Mouse (Mus musculus) MEL (cell line): ENCODE measurements around the gene Ppp3r2.

Experiments used
- CHD1 ChIP-seq: IDR thresholded peaks from 2 replicates; pipeline ENCODE4 v1.6.1; 2012; ENCODE audit warnings: low read depth, mild to moderate bottlenecking, inconsistent platforms, low read length, improper control_type of control experiment
- CHD2 ChIP-seq: IDR thresholded peaks from 2 replicates; pipeline ENCODE4 v1.6.1; 2011; ENCODE audit warnings: low read length, improper control_type of control experiment
- CTCF ChIP-seq, 3 experiments: IDR thresholded peaks in 2 of 3; conservative IDR thresholded peaks in 1 of 3; 2 replicates each; pipeline ENCODE4 v1.5.1; 2011 to 2012; ENCODE audit warnings: low read length in 3 of 3, low read depth in 2 of 3, mild to moderate bottlenecking in 2 of 3, improper control_type of control experiment in 1 of 3, inconsistent platforms in 1 of 3, mixed read lengths in 1 of 3, moderate library complexity in 1 of 3; ENCODE audit not compliant: control insufficient read depth in 1 of 3, insufficient read depth in 1 of 3, poor library complexity in 1 of 3, severe bottlenecking in 1 of 3
- HCFC1 ChIP-seq: IDR thresholded peaks from 2 replicates; pipeline ENCODE4 v1.6.1; 2012; ENCODE audit warnings: low read depth, mild to moderate bottlenecking, inconsistent platforms, low read length, improper control_type of control experiment, moderate library complexity
- MAFK ChIP-seq: IDR thresholded peaks from 2 replicates; pipeline ENCODE4 v1.6.1; 2011; ENCODE audit warnings: low read depth, mild to moderate bottlenecking, low read length, improper control_type of control experiment, borderline replicate concordance
- MAX ChIP-seq: IDR thresholded peaks from 2 replicates; pipeline ENCODE4 v1.6.1; 2011; ENCODE audit warnings: low read length, improper control_type of control experiment
- MEF2A ChIP-seq: IDR thresholded peaks from 2 replicates; pipeline ENCODE4 v1.6.1; 2014; ENCODE audit warnings: low read depth, mild to moderate bottlenecking, inconsistent platforms, low read length, improper control_type of control experiment; ENCODE audit not compliant: poor library complexity, insufficient replicate concordance, severe bottlenecking; ENCODE audit errors: extremely low read depth
- NELFE ChIP-seq: IDR thresholded peaks from 2 replicates; pipeline ENCODE4 v1.6.1; 2011; ENCODE audit warnings: low read depth, low read length, improper control_type of control experiment
- NRF1 ChIP-seq: IDR thresholded peaks from 2 replicates; pipeline ENCODE4 v1.6.1; 2014; ENCODE audit warnings: low read depth, mild to moderate bottlenecking, inconsistent platforms, low read length, improper control_type of control experiment, moderate library complexity; ENCODE audit not compliant: poor library complexity, insufficient read depth, severe bottlenecking
- TAL1 ChIP-seq: IDR thresholded peaks from 2 replicates; pipeline ENCODE4 v1.6.1; 2012; ENCODE audit warnings: mild to moderate bottlenecking, inconsistent platforms, low read length, moderate library complexity, mixed read lengths
- ZC3H11A ChIP-seq: IDR thresholded peaks from 2 replicates; pipeline ENCODE4 v1.6.1; 2012; ENCODE audit warnings: low read depth, mild to moderate bottlenecking, inconsistent platforms, low read length, improper control_type of control experiment

DNA sequence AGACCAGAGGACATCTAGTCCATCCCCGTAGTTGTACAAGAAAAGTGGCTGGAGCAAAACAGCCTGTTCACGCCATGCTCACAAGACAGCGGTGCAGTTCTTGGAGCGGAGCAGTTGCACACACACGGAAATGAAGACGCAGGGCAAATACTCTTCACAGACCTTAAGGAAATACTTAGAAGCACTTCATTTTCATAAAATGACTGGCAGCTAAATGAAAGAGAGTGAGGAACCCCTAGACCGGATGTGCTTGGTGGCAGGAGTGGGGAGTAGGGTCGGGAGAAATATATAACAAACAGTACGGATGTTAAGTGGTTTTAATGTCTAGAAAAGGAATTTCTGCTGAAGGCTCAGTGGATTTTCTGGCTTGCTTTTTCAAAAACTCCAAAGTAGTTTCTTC lies 20.2 kb downstream of the Ppp3r2 start:
- TF ChIP-seq MAX (no peak), ZC3H11A (no peak), CHD2 (no peak), CTCF (IDR thresholded peaks at IDR 0.05 in 2 of 3, conservative IDR thresholded peaks at IDR 0.05 in 1 of 3; ENCODE audit: control insufficient read depth in 1 of 3, insufficient read depth in 1 of 3, low read depth in 2 of 3, low read length in 3 of 3, poor library complexity in 1 of 3, severe bottlenecking in 1 of 3) (no peak), MEF2A (no peak), MAFK (no peak), NELFE (no peak), CHD1 (no peak), HCFC1 (no peak), NRF1 (no peak), TAL1 (no peak)
